Mouse (Mus musculus): ENCODE data around the gene Llph. TPM values are rescaled to one million over a fixed set of nuclear protein-coding genes. Genes with fewer than 3 reads are reported as not detected.

Gene Llph
- total RNA-seq, 2 experiments from 2014 or later, result 11.9 to 15.8 TPM

- intact Hi-C loops (cut with DNase I), result loop anchor here (5.0 kb wide), 1 partner anchor 39 kb away; no protein-coding TSS in a partner anchor
- DNase-seq, result no peak
Measured at GRCm38 (mm10) chr10:120271318-120271717, 44.4 kb downstream of the Llph start.

- intact Hi-C loops (cut with DNase I), result loop anchor here (5.0 kb wide), 1 partner anchor 40 kb away; no protein-coding TSS in a partner anchor
- no peak for DNase-seq
Measured at GRCm38 (mm10) chr10:120271879-120272269, 45.0 kb downstream of the Llph start.

- DNase-seq, result no peak
- intact Hi-C loops (cut with DNase I), result loop anchor here (5.0 kb wide), 1 partner anchor 40 kb away; no protein-coding TSS in a partner anchor
Measured at GRCm38 (mm10) chr10:120272270-120272883, 45.5 kb downstream of the Llph start.

DNA sequence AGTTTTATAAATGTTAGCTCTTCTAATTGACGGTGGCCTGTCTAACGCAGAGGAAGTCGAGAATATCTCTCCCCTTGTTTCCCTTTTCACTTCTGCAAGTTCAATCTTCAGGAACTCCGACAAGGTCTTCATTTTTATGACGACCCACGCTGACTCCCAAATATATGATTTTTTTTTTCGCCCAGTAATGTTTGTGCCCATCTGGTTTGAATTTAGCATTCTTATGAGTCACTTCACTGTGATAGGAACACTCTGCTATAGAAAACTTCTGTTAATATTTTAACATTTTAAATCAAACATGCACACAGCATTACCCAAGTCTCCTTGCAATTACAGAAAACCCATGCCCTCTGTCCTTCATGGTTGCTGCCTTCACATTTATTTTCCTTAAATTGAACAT lies 46.5 kb downstream of the Llph start:
- intact Hi-C loops (cut with DNase I), result loop anchor here (5.0 kb wide), 1 partner anchor 41 kb away; no protein-coding TSS in a partner anchor
- no peak for DNase-seq

GRCm38 (mm10) chr10:120279482-120280128 lies 52.7 kb downstream of the Llph start:
- intact Hi-C loops (cut with DNase I), result no loop called here
- DNase-seq, result no peak

DNA sequence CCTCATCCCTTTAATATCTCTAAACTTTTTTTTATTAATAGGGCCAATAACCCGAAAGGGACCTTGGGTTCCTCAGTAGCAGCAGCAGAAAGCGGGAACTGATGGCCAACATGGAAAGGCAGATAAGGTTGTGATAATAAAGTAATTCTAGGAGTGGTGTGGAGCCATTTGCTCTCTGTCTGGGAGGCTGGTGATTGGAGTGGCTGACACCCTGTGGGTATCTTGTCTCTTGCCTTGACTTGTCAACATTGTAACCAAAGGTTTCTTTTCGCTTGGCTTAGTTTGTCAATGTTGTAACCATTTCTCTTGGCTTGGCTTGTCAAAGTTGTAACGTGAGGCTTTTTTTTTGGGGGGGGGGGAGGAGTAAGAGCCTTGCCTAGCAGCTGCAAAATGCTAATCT lies 53.5 kb downstream of the Llph start:
- intact Hi-C loops (cut with DNase I), result no loop called here
- DNase-seq, result no peak

DNA sequence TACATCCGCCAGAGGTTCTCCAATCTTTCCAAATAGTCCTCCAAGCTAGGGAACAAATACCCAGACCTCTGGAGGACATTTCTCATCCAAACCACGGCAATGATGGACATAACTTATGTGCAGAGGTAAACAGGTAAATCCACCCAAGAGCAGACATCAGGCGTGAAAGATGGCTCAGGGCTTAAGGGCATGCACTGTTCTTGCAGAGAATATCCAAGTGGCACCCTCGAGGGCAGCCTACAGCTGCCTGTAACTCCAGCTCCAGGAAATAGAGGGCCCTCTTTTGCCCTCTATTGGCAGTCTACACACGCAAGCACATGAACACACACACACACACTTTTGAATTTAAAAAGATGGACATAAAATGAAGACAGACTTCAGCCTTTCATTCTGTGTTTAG lies 54.8 kb downstream of the Llph start:
- no peak for DNase-seq
- intact Hi-C loops (cut with DNase I), result no loop called here

Other genes with a start within 250 kb of the Llph start
- gene Helb, start 114.1 kb upstream of the Llph start, total RNA-seq (2021), result 1 to 10 TPM; 6.5 to 8.6 TPM
- gene Tmbim4, start 25.5 kb upstream of the Llph start, total RNA-seq (2021), result 10 to 100 TPM; 63.8 to 67.3 TPM
- 1 to 10 TPM; 2.1 to 2.4 TPM for gene Irak3, start 24.9 kb upstream of the Llph start, total RNA-seq (2021)
- not detected for gene Hmga2, start 249.4 kb downstream of the Llph start, total RNA-seq (2021)

Measured in gastrocnemius, postnatal 36 days (tissue).